Mouse (Mus musculus): ENCODE data around the gene Tatdn3.

GRCm38 (mm10) chr1:191063700-191064099 lies 968 bp upstream of the Tatdn3 start:
- no peak for TF ChIP-seq CTCF (IDR thresholded peaks at IDR 0.05; ENCODE audit: extremely low read depth, insufficient read length, insufficient replicate concordance, low read depth, low read length)
- TF ChIP-seq POLR2A (IDR thresholded peaks at IDR 0.05; ENCODE audit: low read depth, low read length): no peak

Measured in small intestine, adult 2 months (tissue).